Mouse (Mus musculus): Measurements from ENCODE around the gene Arhgap30. TPM values are rescaled to one million over a fixed set of nuclear protein-coding genes. Genes with fewer than 3 reads are reported as not detected.

The Arhgap30 gene
- total RNA-seq, 2 experiments from 2014 or later, result 3.2 to 4.7 TPM

Other genes with a start within 250 kb of the Arhgap30 start
- 100 to 1,000 TPM; 359 to 386 TPM for gene Sdhc, start 238.4 kb upstream of the Arhgap30 start, total RNA-seq (2021)
- gene Mpz, start 238.2 kb upstream of the Arhgap30 start, total RNA-seq (2021), result 10 to 100 TPM; 23.9 to 53.3 TPM
- gene Pcp4l1, start 192.7 kb upstream of the Arhgap30 start, total RNA-seq (2021), result 10 to 100 TPM; 29.5 to 32.0 TPM
- gene Nr1i3, start 175.0 kb upstream of the Arhgap30 start, total RNA-seq (2021), result 10 to 100 TPM in 1 of 2 experiments, under 1 TPM in 1; 0.92 to 10.3 TPM
- gene Tomm40l, start 166.4 kb upstream of the Arhgap30 start, total RNA-seq (2021), result 10 to 100 TPM; 41.6 to 43.5 TPM
- 100 to 1,000 TPM in 1 of 2 experiments, 10 to 100 TPM in 1; 18.3 to 847 TPM for gene Apoa2, start 163.9 kb upstream of the Arhgap30 start, total RNA-seq (2021)
- gene Fcer1g, start 154.6 kb upstream of the Arhgap30 start, total RNA-seq (2021), result 10 to 100 TPM; 22.4 to 23.2 TPM
- 1 to 10 TPM; 4.3 to 4.5 TPM for gene Adamts4, start 138.5 kb upstream of the Arhgap30 start, total RNA-seq (2021)
- 100 to 1,000 TPM; 446 to 477 TPM for gene Ndufs2, start 137.6 kb upstream of the Arhgap30 start, total RNA-seq (2021)
- 10 to 100 TPM; 48.4 to 56.3 TPM for gene B4galt3, start 118.6 kb upstream of the Arhgap30 start, total RNA-seq (2021)
- 10 to 100 TPM; 55.8 to 57.1 TPM for gene Ppox, start 107.8 kb upstream of the Arhgap30 start, total RNA-seq (2021)
- 10 to 100 TPM; 51.4 to 56.0 TPM for gene Usp21, start 101.0 kb upstream of the Arhgap30 start, total RNA-seq (2021)
- gene Ufc1, start 93.9 kb upstream of the Arhgap30 start, total RNA-seq (2021), result 100 to 1,000 TPM; 138 to 155 TPM
- 10 to 100 TPM; 41.2 to 43.1 TPM for gene Dedd, start 59.8 kb upstream of the Arhgap30 start, total RNA-seq (2021)
- 10 to 100 TPM; 62.0 to 68.3 TPM for gene Nit1, start 43.3 kb upstream of the Arhgap30 start, total RNA-seq (2021)
- gene Pfdn2, start 43.3 kb upstream of the Arhgap30 start, total RNA-seq (2021), result 100 to 1,000 TPM; 120 to 125 TPM
- gene Klhdc9, start 28.2 kb upstream of the Arhgap30 start, total RNA-seq (2021), result 1 to 10 TPM; 6.2 to 6.8 TPM
- gene Nectin4, start 18.9 kb upstream of the Arhgap30 start, total RNA-seq (2021), result under 1 TPM; 0.34 to 0.59 TPM
- 10 to 100 TPM; 81.4 to 84.8 TPM for gene Usf1, start 22.4 kb downstream of the Arhgap30 start, total RNA-seq (2021)
- gene Tstd1, start 29.9 kb downstream of the Arhgap30 start, total RNA-seq (2021), result 10 to 100 TPM in 1 of 2 experiments, 1 to 10 TPM in 1; 6.3 to 15.1 TPM
- 10 to 100 TPM; 43.0 to 47.0 TPM for gene F11r, start 48.6 kb downstream of the Arhgap30 start, total RNA-seq (2021)
- 1 to 10 TPM; 8.5 to 9.1 TPM for gene Alyref2, start 114.5 kb downstream of the Arhgap30 start, total RNA-seq (2021)
- gene Itln1, start 146.3 kb downstream of the Arhgap30 start, total RNA-seq (2021), result not detected
- under 1 TPM; 0.14 to 0.31 TPM for gene Cd244a, start 170.2 kb downstream of the Arhgap30 start, total RNA-seq (2021)
- gene Ly9, start 218.5 kb downstream of the Arhgap30 start, total RNA-seq (2021), result 1 to 10 TPM in 1 of 2 experiments, under 1 TPM in 1; 0.73 to 1.3 TPM

Measured in adrenal gland, postnatal 4 days (tissue).